Mouse (Mus musculus): Measurements from ENCODE around the gene Ube2g1.

Ube2g1 gene

GRCm38 (mm10) chr11:72606694-72607407 lies at the start of gene Ube2g1:
TSS of gene Ube2g1 (plus strand) at chr11:72607283.
- in situ Hi-C loops (cut with MboI, MseI): loop anchor here (5.0 kb wide), 1 partner anchor 85 kb away; the partner anchor contains the start of gene Ankfy1

DNA sequence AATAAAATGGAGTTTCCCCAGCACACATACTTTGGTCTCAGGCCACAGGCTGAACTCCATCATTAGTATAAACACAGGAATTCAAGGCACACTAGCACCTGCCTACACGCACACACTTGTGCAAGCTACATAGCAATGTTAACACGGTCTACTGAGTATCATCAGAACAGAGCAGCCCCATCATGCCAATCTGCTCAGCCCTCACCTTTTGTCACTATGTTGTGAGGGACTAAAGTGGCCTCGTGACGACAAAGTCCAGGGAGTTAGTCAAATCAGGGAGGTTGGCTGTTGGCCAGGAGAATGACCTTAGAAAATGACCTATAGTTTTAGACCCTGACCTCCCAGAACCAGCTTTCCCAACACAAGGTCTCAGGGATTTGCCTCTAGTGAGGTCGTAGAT lies 48.9 kb upstream of the Ube2g1 start:
- in situ Hi-C loops (cut with MboI, MseI): no loop called here

- in situ Hi-C loops (cut with MboI, MseI): no loop called here
Observed at GRCm38 (mm10) chr11:72560661-72561060, 46.4 kb upstream of the Ube2g1 start.

DNA sequence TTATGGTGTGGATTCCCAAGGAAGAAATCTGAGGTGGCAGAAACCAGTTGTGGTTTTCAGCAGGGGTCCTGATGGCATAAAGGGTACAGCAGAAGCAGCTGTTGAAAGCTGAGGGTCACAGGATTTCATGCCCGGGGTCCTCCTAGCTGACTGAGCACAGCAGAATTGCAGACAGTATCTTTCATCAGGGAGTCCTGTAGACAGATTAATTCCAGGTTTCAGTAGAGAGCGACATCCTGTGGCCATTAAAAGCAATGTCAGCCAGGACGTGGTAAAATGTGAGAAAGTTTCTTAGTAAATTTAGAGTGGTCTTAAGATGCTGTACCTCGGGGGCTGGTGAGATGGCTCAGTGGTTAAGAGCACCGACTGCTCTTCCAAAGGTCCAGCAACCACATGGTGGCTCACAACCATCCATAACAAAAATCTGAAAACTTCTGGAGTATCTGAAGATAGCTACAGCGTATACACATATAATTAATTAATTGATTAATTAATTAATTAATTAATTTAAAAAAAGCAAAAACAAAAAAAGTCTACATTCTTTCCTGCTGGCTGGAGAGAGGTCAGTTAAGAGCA lies 42.8 kb upstream of the Ube2g1 start:
- in situ Hi-C loops (cut with MboI, MseI): no loop called here

- in situ Hi-C loops (cut with MboI, MseI): no loop called here
Observed at GRCm38 (mm10) chr11:72566304-72566703, 40.8 kb upstream of the Ube2g1 start.

GRCm38 (mm10) chr11:72566816-72567338 lies 40.2 kb upstream of the Ube2g1 start:
- in situ Hi-C loops (cut with MboI, MseI): no loop called here

DNA sequence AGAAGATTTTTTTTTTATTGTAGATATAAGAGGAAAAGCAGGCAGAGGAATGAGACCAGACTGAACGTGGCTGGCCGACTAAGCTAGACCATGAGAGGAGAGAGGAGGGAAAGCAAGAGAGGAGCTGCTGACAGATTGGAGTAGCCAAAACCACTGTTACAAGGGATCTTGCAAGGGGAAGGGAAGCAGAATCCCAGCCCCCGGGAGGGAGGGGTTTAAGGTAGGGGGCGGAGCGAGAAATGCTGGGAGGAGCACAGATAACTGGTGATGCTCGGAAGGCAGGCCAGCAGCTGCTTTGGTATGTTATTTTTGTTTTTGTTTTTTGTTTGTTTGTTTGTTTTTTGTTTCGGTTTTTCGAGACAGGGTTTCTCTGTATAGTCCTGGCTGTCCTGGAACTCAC lies 38.0 kb upstream of the Ube2g1 start:
- in situ Hi-C loops (cut with MboI, MseI): no loop called here

DNA sequence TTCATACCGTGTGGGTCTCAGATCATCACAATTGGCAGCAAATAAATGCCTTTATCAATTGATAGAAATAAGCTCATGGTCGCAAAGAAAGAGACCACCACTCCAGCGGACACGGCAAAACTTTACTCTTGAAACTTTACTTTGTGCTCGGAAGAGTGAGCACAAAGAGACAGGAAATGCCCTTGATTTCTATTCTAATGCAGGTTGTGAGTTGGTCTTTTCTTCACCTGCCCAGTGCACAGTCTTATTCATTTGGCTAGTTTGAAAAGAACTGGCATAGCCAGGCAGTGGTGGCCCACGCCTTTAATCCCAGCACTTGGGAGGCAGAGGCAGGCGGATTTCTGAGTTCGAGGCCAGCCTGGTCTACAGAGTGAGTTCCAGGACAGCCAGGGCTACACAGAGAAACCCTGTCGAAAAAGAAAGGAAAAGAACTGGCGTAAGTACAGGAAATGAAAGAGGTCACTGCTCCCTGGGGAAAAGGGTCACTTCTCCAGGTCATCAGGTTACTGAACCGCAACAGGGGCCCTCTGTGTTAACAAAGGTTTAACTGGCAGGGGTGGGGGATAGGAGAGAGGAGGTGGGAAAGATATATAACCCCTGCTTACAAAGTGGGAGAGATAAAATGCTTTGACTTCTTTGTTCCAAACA lies 37.3 kb upstream of the Ube2g1 start:
- in situ Hi-C loops (cut with MboI, MseI): loop anchor here (10.0 kb wide), 2 partner anchors 205 to 475 kb away; partner anchors contain the start of gene Ncbp3

DNA sequence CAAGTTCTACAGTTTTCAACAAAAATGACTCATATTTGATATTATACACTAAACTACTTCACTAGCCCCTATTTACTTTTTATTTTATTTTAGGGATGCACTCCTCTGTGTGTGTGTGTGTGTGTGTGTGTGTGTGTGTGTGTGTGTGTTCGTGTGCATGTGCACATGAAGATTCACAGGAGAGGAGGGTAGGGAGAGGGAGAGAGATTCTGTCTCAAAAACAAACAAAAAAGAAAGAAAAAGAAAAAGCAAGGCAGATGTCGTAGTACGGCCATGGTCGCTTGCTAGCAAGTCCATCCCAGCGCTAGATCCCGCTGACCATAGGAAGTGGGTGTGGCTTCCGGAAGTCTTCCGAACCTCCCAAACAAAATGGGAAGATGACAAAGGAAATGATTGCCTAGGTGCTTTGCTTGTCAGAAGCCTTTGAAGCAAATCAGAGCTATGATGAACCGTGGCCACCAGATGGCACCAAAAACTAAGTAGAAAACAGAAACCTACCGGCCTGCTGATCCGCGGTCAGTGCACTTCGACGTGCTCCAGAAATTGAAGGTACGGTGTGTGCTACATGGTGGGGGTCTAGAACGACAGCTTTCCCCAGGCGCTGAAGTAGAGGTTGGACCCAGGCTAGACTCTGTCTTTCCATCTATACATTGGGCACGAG lies 36.6 kb upstream of the Ube2g1 start:
- in situ Hi-C loops (cut with MboI, MseI): loop anchor here (10.0 kb wide), 2 partner anchors 204 to 474 kb away; partner anchors contain the start of gene Ncbp3

- in situ Hi-C loops (cut with MboI, MseI): loop anchor here (10.0 kb wide), 2 partner anchors 201 to 471 kb away; partner anchors contain the start of gene Ncbp3
Observed at GRCm38 (mm10) chr11:72573819-72574218, 33.3 kb upstream of the Ube2g1 start.

DNA sequence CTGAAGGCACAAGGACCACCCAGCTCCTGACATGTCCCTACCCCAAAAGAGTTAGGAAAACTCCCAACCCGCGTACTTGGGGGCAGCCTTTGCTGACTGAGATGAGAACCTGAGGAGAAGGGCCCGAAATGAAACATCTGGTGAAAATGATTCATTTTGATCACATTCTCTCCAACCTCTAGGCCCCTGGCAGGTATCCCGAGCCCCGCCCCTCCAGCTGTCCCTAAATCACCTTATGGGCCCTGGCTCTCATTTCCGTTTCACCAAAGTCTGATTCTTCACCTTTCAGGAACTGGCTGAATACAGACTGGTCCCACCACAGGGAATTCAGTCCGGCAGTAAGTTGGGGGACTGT lies 31.0 kb upstream of the Ube2g1 start:
- in situ Hi-C loops (cut with MboI, MseI): loop anchor here (5.0 to 10.0 kb wide), 3 partner anchors 161 to 469 kb away; partner anchors contain the start of gene Ncbp3

GRCm38 (mm10) chr11:72576466-72577351 lies 30.4 kb upstream of the Ube2g1 start:
- in situ Hi-C loops (cut with MboI, MseI): loop anchor here (5.0 to 10.0 kb wide), 3 partner anchors 161 to 468 kb away; partner anchors contain the start of gene Ncbp3

GRCm38 (mm10) chr11:72578471-72578870 lies 28.6 kb upstream of the Ube2g1 start:
- in situ Hi-C loops (cut with MboI, MseI): loop anchor here (5.0 to 10.0 kb wide), 3 partner anchors 159 to 466 kb away; partner anchors contain the start of gene Ncbp3

DNA sequence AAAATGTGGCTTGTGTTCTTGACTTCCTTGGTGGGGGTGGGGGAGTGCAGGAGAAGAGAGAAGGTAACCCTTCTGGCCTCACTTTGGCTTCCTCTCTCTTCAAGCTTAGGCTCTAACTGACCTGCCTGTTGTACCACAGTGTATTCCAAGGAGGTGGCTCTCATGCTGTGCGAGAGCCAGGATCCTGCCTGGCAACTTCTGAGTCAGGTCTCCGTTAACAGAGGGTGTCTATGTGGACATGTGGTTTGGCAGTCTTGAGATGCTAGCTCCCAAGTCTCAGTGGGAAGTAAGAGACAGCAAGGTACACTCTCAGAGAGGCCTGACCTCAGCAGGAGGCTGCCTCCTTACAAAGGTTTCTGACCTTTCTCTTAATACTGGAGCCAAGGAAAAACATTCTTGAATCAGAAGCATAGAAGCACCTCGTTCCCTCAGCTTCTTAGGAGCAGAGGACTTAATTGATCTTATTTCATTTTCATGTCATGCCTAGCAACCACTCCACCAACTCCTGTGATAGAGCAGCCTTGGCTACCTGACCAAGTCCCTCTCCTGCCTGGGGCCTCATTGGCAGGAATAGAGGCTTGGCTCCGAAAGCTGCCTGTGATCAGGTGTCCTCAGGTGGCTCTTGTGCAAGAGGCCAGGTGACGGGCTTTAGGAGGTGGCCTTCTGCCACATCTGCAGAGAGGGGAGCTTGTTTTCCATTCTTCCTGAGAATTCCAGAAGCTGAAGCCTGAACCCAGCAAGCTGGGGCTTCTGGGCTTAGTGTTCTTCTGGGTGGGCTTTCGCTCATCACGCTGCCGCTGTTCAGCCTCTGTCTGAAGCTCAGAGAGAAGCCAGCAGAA lies 25.3 kb upstream of the Ube2g1 start:
- in situ Hi-C loops (cut with MboI, MseI): no loop called here

- in situ Hi-C loops (cut with MboI, MseI): no loop called here
Observed at GRCm38 (mm10) chr11:72582448-72582705, 24.7 kb upstream of the Ube2g1 start.

- in situ Hi-C loops (cut with MboI, MseI): no loop called here
Observed at GRCm38 (mm10) chr11:72583092-72583491, 24.0 kb upstream of the Ube2g1 start.

DNA sequence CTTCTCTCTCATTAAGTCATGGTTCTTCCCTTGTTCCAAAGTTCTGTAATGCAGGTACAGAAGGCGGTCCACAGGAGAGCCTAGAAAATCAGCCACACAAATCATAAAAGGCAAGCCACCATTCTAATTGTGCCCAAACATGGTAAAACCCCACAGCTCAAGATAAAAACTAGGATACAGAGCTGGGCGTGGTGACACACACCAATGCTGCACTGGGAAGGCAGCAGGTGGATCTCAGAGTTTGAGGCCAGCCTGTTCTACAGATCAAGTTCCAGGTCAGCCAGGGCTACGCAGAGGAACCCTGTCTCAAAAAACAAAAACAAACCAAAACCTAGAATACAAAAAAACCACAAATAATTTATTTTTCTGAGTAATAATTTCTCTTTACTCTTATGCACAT lies 20.5 kb upstream of the Ube2g1 start:
- in situ Hi-C loops (cut with MboI, MseI): no loop called here

GRCm38 (mm10) chr11:72587537-72588233 lies 19.4 kb upstream of the Ube2g1 start:
- in situ Hi-C loops (cut with MboI, MseI): no loop called here

GRCm38 (mm10) chr11:72595010-72595737 lies 11.9 kb upstream of the Ube2g1 start:
- in situ Hi-C loops (cut with MboI, MseI): no loop called here

Data from T-helper 1 cell (primary cell).